Mouse (Mus musculus) heart, embryonic 15.5 days (tissue): ENCODE measurements around the gene Atp4b. TPM values are rescaled to one million over a fixed set of nuclear protein-coding genes. Genes with fewer than 3 reads are reported as not detected.

ENCODE experiments used
- ATAC-seq: fragments of 200-750 bp; cut with Nextera tagmentation; replicated peaks from 2 replicates; pipeline ENCODE4 v1.8.0; 2017; ENCODE audit warnings: low read depth, moderate TSS enrichment; ENCODE audit not compliant: insufficient number of reproducible peaks, insufficient read depth, low FRiP score
- H3K27ac ChIP-seq: fragments of 300-500 bp; sonication (generic); 2 replicates; pipeline ENCODE4 v1.5.1; 2015; ENCODE audit warnings: mild to moderate bottlenecking, inconsistent platforms
- H3K27me3 ChIP-seq: fragments of 300-500 bp; sonication (generic); 2 replicates; pipeline ENCODE4 v1.6.1; 2015; ENCODE audit warnings: inconsistent platforms
- H3K36me3 ChIP-seq: fragments of 300-500 bp; sonication (generic); 2 replicates; pipeline ENCODE4 v1.6.1; 2015; ENCODE audit warnings: mild to moderate bottlenecking, inconsistent platforms
- H3K4me1 ChIP-seq: fragments of 300-500 bp; sonication (generic); replicated peaks from 2 replicates; pipeline ENCODE4 v1.6.1; 2015; ENCODE audit warnings: inconsistent platforms
- H3K4me2 ChIP-seq: fragments of 300-500 bp; sonication (generic); 2 replicates; pipeline ENCODE4 v1.6.1; 2015; ENCODE audit warnings: inconsistent platforms, mild to moderate bottlenecking, moderate library complexity
- H3K4me3 ChIP-seq: fragments of 300-500 bp; sonication (generic); 2 replicates; pipeline ENCODE4 v1.5.1; 2015; ENCODE audit warnings: mild to moderate bottlenecking, inconsistent platforms
- H3K9ac ChIP-seq: fragments of 300-500 bp; sonication (generic); 2 replicates; pipeline ENCODE4 v1.6.1; 2015; ENCODE audit warnings: mild to moderate bottlenecking, inconsistent platforms
- H3K9me3 ChIP-seq: fragments of 300-500 bp; sonication (generic); replicated peaks from 2 replicates; pipeline ENCODE4 v1.6.1; 2016; ENCODE audit warnings: inconsistent platforms
- WGBS: fragments of 180-500 bp; shearing (Covaris S2); methylation state at CpG from one replicate; pipeline ENCODE4 v1.1.7; 2015; ENCODE audit warnings: mixed read lengths; 5-methylcytosine and 5-hydroxymethylcytosine counted together
- polyA plus RNA-seq: library from polyadenylated mRNA; unstranded; fragments of >200 nt; fragmentation: Nextera tagmentation; extraction: Ambion mirVana; gene quantifications from 2 replicates; pipeline ENCODE4 v1.2.1, GENCODE M21; 2015

Atp4b gene
- polyA plus RNA-seq, 1 experiment from 2014 or later, result not detected

- Histone ChIP-seq H3K27ac (no peak overlapping the region), H3K4me1 (no peaks in the 10 kb centered on the region), H3K9ac (no peak overlapping the region), H3K27me3 (peaks cover 14% of the 10 kb centered on the region; the same call in 1 of the 2 replicates), H3K9me3 (no peaks in the 10 kb centered on the region), H3K36me3 (no peaks in the 10 kb centered on the region), H3K4me2 (no peak overlapping the region), H3K4me3 (no peak overlapping the region)
- no peak for ATAC-seq
- WGBS, result 66% methylated on average over 10 of the region's 10 CpGs
These were observed 19.3 kb upstream of the Atp4b start for GRCm38 (mm10) chr8:13415879-13416278.

- H3K4me1 ChIP-seq, result no peaks in the 10 kb centered on the region
- H3K9ac ChIP-seq, result no peak overlapping the region
- H3K4me3 ChIP-seq, result no peak overlapping the region
- H3K27ac ChIP-seq, result no peak overlapping the region
- no peak for ATAC-seq
- H3K4me2 ChIP-seq, result no peak overlapping the region
- no peaks in the 10 kb centered on the region for H3K9me3 ChIP-seq
- H3K36me3 ChIP-seq, result no peaks in the 10 kb centered on the region
- WGBS, result 48% methylated on average over 12 of the region's 12 CpGs
- H3K27me3 ChIP-seq, result peaks cover 17% of the 10 kb centered on the region
These were observed 17.3 kb upstream of the Atp4b start for GRCm38 (mm10) chr8:13413823-13414390.

- no peaks in the 10 kb centered on the region for H3K4me1 ChIP-seq
- WGBS, result 61% methylated on average over 13 of the region's 13 CpGs
These were observed 16.4 kb upstream of the Atp4b start for GRCm38 (mm10) chr8:13412891-13413558.

GRCm38 (mm10) chr8:13411597-13411996 lies 15.0 kb upstream of the Atp4b start:
- 25% methylated on average over 6 of the region's 6 CpGs for WGBS
- no peak for ATAC-seq
- no peaks in the 10 kb centered on the region for H3K9me3 ChIP-seq
- H3K4me2 ChIP-seq, result no peak overlapping the region
- H3K36me3 ChIP-seq, result no peaks in the 10 kb centered on the region
- H3K27ac ChIP-seq, result no peak overlapping the region
- H3K27me3 ChIP-seq, result peaks cover 18% of the 10 kb centered on the region
- no peak overlapping the region for H3K4me3 ChIP-seq
- H3K9ac ChIP-seq, result no peak overlapping the region
- H3K4me1 ChIP-seq, result no peaks in the 10 kb centered on the region

More at GRCm38 (mm10) chr8:13412891-13413558, 16.4 kb upstream of the Atp4b start:
- Histone ChIP-seq H3K9ac (no peak overlapping the region), H3K4me3 (no peak overlapping the region), H3K4me2 (no peak overlapping the region), H3K36me3 (no peaks in the 10 kb centered on the region), H3K27ac (no peak overlapping the region), H3K9me3 (no peaks in the 10 kb centered on the region), H3K27me3 (peaks cover 18% of the 10 kb centered on the region)
- ATAC-seq, result no peak; the same call in 1 of the 2 replicates

- Histone ChIP-seq H3K4me3 (no peak overlapping the region), H3K4me1 (no peaks in the 10 kb centered on the region), H3K27ac (no peak overlapping the region), H3K27me3 (peaks cover 4% of the 10 kb centered on the region; the same call in 1 of the 2 replicates), H3K4me2 (no peak overlapping the region), H3K9ac (no peak overlapping the region), H3K36me3 (no peaks in the 10 kb centered on the region), H3K9me3 (no peaks in the 10 kb centered on the region)
- WGBS, result 75% methylated on average over 5 of the region's 5 CpGs
- no peak for ATAC-seq
These were observed 9.4 kb upstream of the Atp4b start for GRCm38 (mm10) chr8:13406011-13406410.

- H3K4me2 ChIP-seq, result no peak within 1 kb of the TSS
- WGBS, result 75% methylated on average over 5 of the region's 5 CpGs
- no peak within 1 kb of the TSS for H3K4me3 ChIP-seq
- H3K36me3 ChIP-seq, result no peaks in the 10 kb centered on the region
- no peak within 1 kb of the TSS for H3K27ac ChIP-seq
- H3K27me3 ChIP-seq, result peaks cover 4% of the 10 kb centered on the region; the same call in 1 of the 2 replicates
- no peaks in the 10 kb centered on the region for H3K4me1 ChIP-seq
- no peak within 1 kb of the TSS for H3K9ac ChIP-seq
- H3K9me3 ChIP-seq, result no peaks in the 10 kb centered on the region
- no peak for ATAC-seq
These were observed 8.1 kb upstream of the Atp4b start, which contains the start of gene Grk1 for GRCm38 (mm10) chr8:13404666-13405131. Gene Grk1 (plus strand): TSS chr8:13405081.

GRCm38 (mm10) chr8:13403517-13403916 lies 6.9 kb upstream of the Atp4b start:
- Histone ChIP-seq H3K36me3 (no peaks in the 10 kb centered on the region), H3K9ac (no peak overlapping the region), H3K4me2 (no peak overlapping the region), H3K9me3 (no peaks in the 10 kb centered on the region), H3K4me1 (no peaks in the 10 kb centered on the region), H3K4me3 (no peak overlapping the region), H3K27me3 (no peaks in the 10 kb centered on the region), H3K27ac (no peak overlapping the region)
- 72% methylated on average over 6 of the region's 6 CpGs for WGBS
- ATAC-seq, result no peak

GRCm38 (mm10) chr8:13393869-13394268 lies 2.8 kb downstream of the Atp4b start:
- H3K27ac ChIP-seq, result no peak overlapping the region
- H3K4me3 ChIP-seq, result no peak overlapping the region
- H3K27me3 ChIP-seq, result no peaks in the 10 kb centered on the region
- H3K4me2 ChIP-seq, result no peak overlapping the region
- no peak overlapping the region for H3K9ac ChIP-seq
- H3K36me3 ChIP-seq, result no peaks in the 10 kb centered on the region
- no peaks in the 10 kb centered on the region for H3K9me3 ChIP-seq
- no peaks in the 10 kb centered on the region for H3K4me1 ChIP-seq
- no peak for ATAC-seq
- WGBS, result 85% methylated on average over 7 of the region's 7 CpGs

- ATAC-seq, result no peak
- H3K4me2 ChIP-seq, result no peak overlapping the region
- H3K27me3 ChIP-seq, result no peaks in the 10 kb centered on the region
- H3K4me1 ChIP-seq, result no peaks in the 10 kb centered on the region
- no peaks in the 10 kb centered on the region for H3K36me3 ChIP-seq
- no peak overlapping the region for H3K27ac ChIP-seq
- WGBS, result 76% methylated on average over 2 of the region's 2 CpGs
- H3K4me3 ChIP-seq, result no peak overlapping the region
- no peak overlapping the region for H3K9ac ChIP-seq
- H3K9me3 ChIP-seq, result no peaks in the 10 kb centered on the region
These were observed 7.9 kb downstream of the Atp4b start for GRCm38 (mm10) chr8:13388744-13389143.

- ATAC-seq, result no peak
- Histone ChIP-seq H3K9ac (no peak overlapping the region), H3K4me3 (no peak overlapping the region), H3K27ac (no peak overlapping the region), H3K27me3 (no peaks in the 10 kb centered on the region), H3K4me1 (no peaks in the 10 kb centered on the region), H3K4me2 (no peak overlapping the region), H3K36me3 (no peaks in the 10 kb centered on the region), H3K9me3 (no peaks in the 10 kb centered on the region)
- 74% methylated on average over 8 of the region's 8 CpGs for WGBS
These were observed 8.9 kb downstream of the Atp4b start for GRCm38 (mm10) chr8:13387728-13388127.

GRCm38 (mm10) chr8:13386366-13386765 lies 10.3 kb downstream of the Atp4b start:
- WGBS, result 69% methylated on average over 13 of the region's 13 CpGs
- Histone ChIP-seq H3K9me3 (no peaks in the 10 kb centered on the region), H3K36me3 (no peaks in the 10 kb centered on the region), H3K4me1 (no peaks in the 10 kb centered on the region; the same call in 1 of the 2 replicates), H3K4me3 (no peak overlapping the region), H3K27me3 (no peaks in the 10 kb centered on the region), H3K27ac (no peak overlapping the region), H3K4me2 (no peak overlapping the region), H3K9ac (no peak overlapping the region)
- no peak for ATAC-seq

- Histone ChIP-seq H3K9me3 (no peaks in the 10 kb centered on the region), H3K27me3 (no peaks in the 10 kb centered on the region), H3K9ac (no peak overlapping the region), H3K4me3 (no peak overlapping the region), H3K4me2 (no peak overlapping the region), H3K4me1 (no peaks in the 10 kb centered on the region; the same call in 1 of the 2 replicates), H3K36me3 (peaks cover 19% of the 10 kb centered on the region), H3K27ac (no peak overlapping the region)
- WGBS, result 90% methylated on average over 4 of the region's 4 CpGs
- no peak for ATAC-seq
These were observed 13.6 kb downstream of the Atp4b start for GRCm38 (mm10) chr8:13382999-13383398.
